Mouse (Mus musculus) neural tube, embryonic 15.5 days (tissue): Measurements from ENCODE around the gene Zfp811. TPM values are rescaled to one million over a fixed set of nuclear protein-coding genes. Genes with fewer than 3 reads are reported as not detected.
"Not testable (repeated sequence)": the region's sequence is repeated elsewhere in the genome, so short reads cannot be mapped to it uniquely, and the experiment has no call there.

ENCODE experiments used
- ATAC-seq: fragments of 200-750 bp; cut with Nextera tagmentation; 2 replicates; pipeline ENCODE4 v1.8.0; 2017; ENCODE audit warnings: mild to moderate bottlenecking, moderate TSS enrichment, moderate library complexity; ENCODE audit not compliant: low FRiP score
- H3K27ac ChIP-seq: fragments of 300-500 bp; sonication (generic); replicated peaks from 2 replicates; pipeline ENCODE4 v1.5.1; 2015; ENCODE audit warnings: mild to moderate bottlenecking, inconsistent platforms
- H3K27me3 ChIP-seq: fragments of 300-500 bp; sonication (generic); replicated peaks from 2 replicates; pipeline ENCODE4 v1.6.1; 2015; ENCODE audit warnings: inconsistent platforms
- H3K36me3 ChIP-seq: fragments of 300-500 bp; sonication (generic); 2 replicates; pipeline ENCODE4 v1.6.1; 2015; ENCODE audit warnings: inconsistent platforms
- H3K4me1 ChIP-seq: fragments of 300-500 bp; sonication (generic); 2 replicates; pipeline ENCODE4 v1.6.1; 2015; ENCODE audit warnings: inconsistent platforms
- H3K4me2 ChIP-seq: fragments of 300-500 bp; sonication (generic); 2 replicates; pipeline ENCODE4 v1.6.1; 2015; ENCODE audit warnings: inconsistent platforms, mild to moderate bottlenecking, moderate library complexity
- H3K4me3 ChIP-seq: fragments of 300-500 bp; sonication (generic); replicated peaks from 2 replicates; pipeline ENCODE4 v1.5.1; 2015; ENCODE audit warnings: mild to moderate bottlenecking, inconsistent platforms
- H3K9ac ChIP-seq: fragments of 300-500 bp; sonication (generic); replicated peaks from 2 replicates; pipeline ENCODE4 v1.6.1; 2015; ENCODE audit warnings: mild to moderate bottlenecking, inconsistent platforms
- H3K9me3 ChIP-seq: fragments of 300-500 bp; sonication (generic); replicated peaks from 2 replicates; pipeline ENCODE4 v1.6.1; 2016; ENCODE audit warnings: inconsistent platforms
- WGBS: fragments of 180-500 bp; shearing (Covaris S2); methylation state at CpG from one replicate; pipeline ENCODE4 v1.1.7; 2015; ENCODE audit warnings: mixed read lengths; 5-methylcytosine and 5-hydroxymethylcytosine counted together
- polyA plus RNA-seq: library from polyadenylated mRNA; unstranded; fragments of >200 nt; fragmentation: Nextera tagmentation; extraction: Ambion mirVana; gene quantifications from 2 replicates; pipeline ENCODE4 v1.2.1, GENCODE M21; 2015

The Zfp811 gene
- polyA plus RNA-seq: 42.8 and 49.6 TPM in 2 replicates

GRCm38 (mm10) chr17:32809544-32810374 is at the start of gene Zfp811:
Gene Zfp811, minus strand, starts transcription at chr17:32809931.
- Histone ChIP-seq H3K9ac (peak within 1 kb of the TSS; percentile 80), H3K4me1 (peaks cover 27% of the 10 kb centered on the region), H3K27me3 (no peaks in the 10 kb centered on the region), H3K9me3 (no peaks in the 10 kb centered on the region), H3K4me3 (peak within 1 kb of the TSS; percentile 66), H3K36me3 (no peaks in the 10 kb centered on the region), H3K4me2 (peak within 1 kb of the TSS; percentile 61), H3K27ac (peak within 1 kb of the TSS; percentile 95)
- ATAC-seq: peak; percentile 93
- WGBS: 1% methylated on average over 17 of the region's 17 CpGs

- not testable (repeated sequence) for H3K4me1 ChIP-seq, H3K36me3 ChIP-seq, H3K27me3 ChIP-seq, H3K27ac ChIP-seq, H3K4me2 ChIP-seq, H3K4me3 ChIP-seq, H3K9ac ChIP-seq, H3K9me3 ChIP-seq, ATAC-seq
- 65% methylated on average over 4 of the region's 6 CpGs for WGBS
These were observed 47.0 kb upstream of the Zfp811 start for GRCm38 (mm10) chr17:32856713-32857112.

GRCm38 (mm10) chr17:32851581-32851980 is 41.9 kb upstream of the Zfp811 start:
- no peak overlapping the region for H3K9ac ChIP-seq
- no peaks in the 10 kb centered on the region for H3K36me3 ChIP-seq
- H3K4me1 ChIP-seq: no peaks in the 10 kb centered on the region
- no peak overlapping the region for H3K27ac ChIP-seq
- no peak overlapping the region for H3K4me3 ChIP-seq
- no peak overlapping the region for H3K4me2 ChIP-seq
- H3K27me3 ChIP-seq: no peaks in the 10 kb centered on the region
- no peak for ATAC-seq
- H3K9me3 ChIP-seq: no peaks in the 10 kb centered on the region
- 40% methylated on average over 7 of the region's 7 CpGs for WGBS

- no peaks in the 10 kb centered on the region for H3K27me3 ChIP-seq
- WGBS: 24% methylated on average over 2 of the region's 2 CpGs
- ATAC-seq: no peak
- H3K27ac ChIP-seq: no peak overlapping the region
- H3K9me3 ChIP-seq: no peaks in the 10 kb centered on the region
- H3K9ac ChIP-seq: no peak overlapping the region
- 0 out of 2 replicates have a peak, but pooled peaks cover 3% of the 10 kb centered on the region for H3K4me1 ChIP-seq
- no peak overlapping the region for H3K4me2 ChIP-seq
- no peak overlapping the region for H3K4me3 ChIP-seq
- H3K36me3 ChIP-seq: no peaks in the 10 kb centered on the region
These were observed 31.7 kb upstream of the Zfp811 start for GRCm38 (mm10) chr17:32841388-32841787.

GRCm38 (mm10) chr17:32839083-32839802 is 29.5 kb upstream of the Zfp811 start:
- no peaks in the 10 kb centered on the region for H3K9me3 ChIP-seq
- H3K4me1 ChIP-seq: 0 out of 2 replicates have a peak, but pooled peaks cover 3% of the 10 kb centered on the region

GRCm38 (mm10) chr17:32830418-32830782 is 20.7 kb upstream of the Zfp811 start:
- Histone ChIP-seq H3K36me3 (peaks cover 17% of the 10 kb centered on the region), H3K27me3 (no peaks in the 10 kb centered on the region), H3K4me2 (peak overlapping the region; percentile 69), H3K9ac (no peak overlapping the region), H3K4me3 (peak overlapping the region; percentile 84), H3K9me3 (no peaks in the 10 kb centered on the region), H3K27ac (peak overlapping the region; percentile 86), H3K4me1 (peaks cover 14% of the 10 kb centered on the region)
- no peak; the same call in 1 of the 2 replicates for ATAC-seq
- WGBS: 27% methylated on average over 3 of the region's 3 CpGs

More at GRCm38 (mm10) chr17:32839083-32839802, 29.5 kb upstream of the Zfp811 start:
- no peak for ATAC-seq
- H3K27me3 ChIP-seq: no peaks in the 10 kb centered on the region
- H3K4me3 ChIP-seq: no peak overlapping the region
- H3K36me3 ChIP-seq: no peaks in the 10 kb centered on the region
- WGBS: 37% methylated on average over 15 of the region's 15 CpGs
- no peak overlapping the region for H3K9ac ChIP-seq
- H3K27ac ChIP-seq: no peak overlapping the region
- H3K4me2 ChIP-seq: 0 out of 2 replicates have a peak overlapping the region, but pooled peaks have one; percentile 9

- H3K27me3 ChIP-seq: no peaks in the 10 kb centered on the region
- ATAC-seq: peak; percentile 99
- H3K4me1 ChIP-seq: peaks cover 14% of the 10 kb centered on the region
- peak within 1 kb of the TSS; percentile 86 for H3K27ac ChIP-seq
- H3K36me3 ChIP-seq: peaks cover 23% of the 10 kb centered on the region
- H3K9ac ChIP-seq: peak within 1 kb of the TSS; percentile 96
- H3K4me3 ChIP-seq: peak within 1 kb of the TSS; percentile 84
- peak within 1 kb of the TSS; percentile 69 for H3K4me2 ChIP-seq
- 1% methylated on average over 35 of the region's 35 CpGs for WGBS
- H3K9me3 ChIP-seq: no peaks in the 10 kb centered on the region
These were observed 20.0 kb upstream of the Zfp811 start, which contains the start of gene Zfp799 for GRCm38 (mm10) chr17:32829540-32830417. Gene Zfp799, minus strand, starts transcription at chr17:32830261.

GRCm38 (mm10) chr17:32816074-32816784 is 6.5 kb upstream of the Zfp811 start:
- Histone ChIP-seq H3K27me3 (no peaks in the 10 kb centered on the region), H3K9ac (no peak overlapping the region), H3K4me1 (no peaks in the 10 kb centered on the region), H3K4me2 (no peak overlapping the region), H3K36me3 (peaks cover 35% of the 10 kb centered on the region), H3K4me3 (no peak overlapping the region), H3K27ac (no peak overlapping the region), H3K9me3 (no peaks in the 10 kb centered on the region)
- 79% methylated on average over 1 of the region's 1 CpGs for WGBS
- ATAC-seq: no peak

GRCm38 (mm10) chr17:32814136-32814535 is 4.4 kb upstream of the Zfp811 start:
- no peak for ATAC-seq
- H3K9me3 ChIP-seq: no peaks in the 10 kb centered on the region
- H3K4me3 ChIP-seq: no peak overlapping the region
- WGBS: 78% methylated on average over 7 of the region's 7 CpGs
- no peak overlapping the region for H3K27ac ChIP-seq
- no peak overlapping the region for H3K4me2 ChIP-seq
- H3K27me3 ChIP-seq: no peaks in the 10 kb centered on the region
- 0 out of 2 replicates have a peak, but pooled peaks cover 4% of the 10 kb centered on the region for H3K4me1 ChIP-seq
- peaks cover 17% of the 10 kb centered on the region for H3K36me3 ChIP-seq
- no peak overlapping the region for H3K9ac ChIP-seq

- Histone ChIP-seq H3K36me3 (no peaks in the 10 kb centered on the region), H3K4me3 (no peak overlapping the region), H3K4me2 (peak overlapping the region; percentile 61), H3K9ac (no peak overlapping the region), H3K27me3 (no peaks in the 10 kb centered on the region), H3K4me1 (peaks cover 27% of the 10 kb centered on the region), H3K27ac (no peak overlapping the region; the same call in 1 of the 2 replicates), H3K9me3 (no peaks in the 10 kb centered on the region)
- WGBS: 26% methylated on average over 1 of the region's 1 CpGs
- no peak for ATAC-seq
These were observed 917 bp upstream of the Zfp811 start for GRCm38 (mm10) chr17:32810648-32811047.
